Mouse (Mus musculus): ENCODE results near the gene Vmn1r2. TPM values are rescaled to one million over a fixed set of nuclear protein-coding genes. Genes with fewer than 3 reads are reported as not detected.
"Not testable (repeated sequence)": the region's sequence is repeated elsewhere in the genome, so short reads cannot be mapped to it uniquely, and the experiment has no call there.

Vmn1r2 gene
- polyA plus RNA-seq, 1 experiment from 2014 or later: not detected

DNA sequence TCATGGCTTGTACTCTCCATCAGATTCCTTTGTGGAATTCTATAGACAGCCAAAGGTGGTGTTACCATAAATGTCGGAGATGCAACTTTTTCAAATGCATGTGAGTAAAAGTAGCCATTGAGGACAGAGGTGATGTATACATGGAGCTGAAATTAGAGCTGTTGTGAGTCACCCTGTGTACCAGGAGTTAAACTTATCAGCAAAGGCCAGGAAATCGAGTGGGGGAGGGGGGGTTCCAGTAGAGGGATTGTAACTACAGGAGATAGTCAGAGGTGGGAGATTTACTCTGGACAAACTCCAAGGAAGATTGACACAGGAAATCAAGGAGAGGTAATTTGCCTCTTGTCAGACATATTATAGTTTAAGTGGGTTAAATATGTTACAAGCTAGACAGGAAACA, 49.3 kb downstream of the Vmn1r2 start:
- not testable (repeated sequence) for ATAC-seq (ENCODE audit: insufficient number of reproducible peaks, insufficient read depth, low FRiP score, low TSS enrichment); H3K27ac ChIP-seq; H3K4me3 ChIP-seq; H3K4me1 ChIP-seq; H3K4me2 ChIP-seq (replicated peaks); H3K9me3 ChIP-seq; H3K36me3 ChIP-seq; H3K9ac ChIP-seq; H3K27me3 ChIP-seq
- 75% methylated on average over 2 of the region's 2 CpGs for WGBS

Other genes with a start within 250 kb of the Vmn1r2 start
- gene Vmn1r3, start 18.0 kb downstream of the Vmn1r2 start, polyA plus RNA-seq (2016; fragmentation: Nextera tagmentation; extraction: Ambion mirVana): not detected in 2 replicates

All from embryonic facial prominence, embryonic 12.5 days (tissue).